Comparison of ENCODE assay signal across 9 mouse cellular contexts in the genomic region with DNA sequence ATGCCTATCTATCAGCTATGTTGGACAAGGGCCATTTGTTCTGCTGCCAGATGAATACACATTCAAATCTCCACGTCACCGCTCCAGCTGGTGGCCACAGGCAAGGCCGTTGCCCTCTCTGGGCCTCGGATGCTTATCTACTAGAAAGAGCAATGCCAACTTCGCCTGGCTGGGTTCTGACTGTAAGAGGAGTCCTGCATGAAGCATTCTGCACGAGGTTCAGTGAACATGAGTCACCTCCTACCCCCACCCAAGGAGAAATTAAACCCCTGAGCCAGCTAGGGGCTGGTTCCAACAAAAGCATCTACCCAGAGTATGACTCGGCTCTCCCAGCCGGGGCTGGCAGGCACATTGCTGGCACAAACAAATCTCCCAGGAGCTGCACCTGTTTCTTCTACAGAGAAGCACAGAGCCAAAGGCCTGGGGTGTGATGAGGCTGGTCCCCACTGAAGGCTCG. TPM values are rescaled to one million over a fixed set of nuclear protein-coding genes. Genes with fewer than 3 reads are reported as not detected.
DNase-seq lines count a peak whose midpoint lies in the region; ATAC-seq and TF ChIP-seq lines count a peak whose summit lies in the region.
"Had no signal": no experiment of that assay in that cellular context is flagged by ENCODE, and none has a peak within 500 bp of the region (broad histone marks: within the 10 kb centered on the region; RNA-seq: fewer than 3 reads in every experiment).

No protein-coding gene starts in this region.

- H3K27ac ChIP-seq in limb, embryonic 15.5 days, result no peak overlapping the region
- no peak overlapping the region for H3K27ac ChIP-seq in limb, embryonic 10.5 days
- no peak overlapping the region; the same call in 1 of the 2 replicates for H3K27ac ChIP-seq in kidney, embryonic 14.5 days (ENCODE audit: low read depth, low read length)
- H3K27ac ChIP-seq in thymus, adult 2 months (ENCODE audit: control insufficient read depth, insufficient read depth, low read length), result no peak overlapping the region
- H3K27ac ChIP-seq in liver, embryonic 12.5 days, result no peak overlapping the region
- H3K27ac ChIP-seq: limb, embryonic 12.5 days had no signal

- H3K27me3 ChIP-seq in limb, embryonic 15.5 days, result no peaks in the 10 kb centered on the region
- peaks cover 5% of the 10 kb centered on the region for H3K27me3 ChIP-seq in limb, embryonic 10.5 days (ENCODE audit: low read depth, poor library complexity, severe bottlenecking)
- no peaks in the 10 kb centered on the region for H3K27me3 ChIP-seq in Patski
- no peaks in the 10 kb centered on the region for H3K27me3 ChIP-seq in kidney, embryonic 14.5 days (ENCODE audit: control insufficient read depth, insufficient read depth, low read length)
- H3K27me3 ChIP-seq in thymus, adult 2 months (ENCODE audit: control insufficient read depth, insufficient read depth, low read length), result no peaks in the 10 kb centered on the region
- no peaks in the 10 kb centered on the region for H3K27me3 ChIP-seq in liver, embryonic 12.5 days (replicated peaks)
- H3K27me3 ChIP-seq: limb, embryonic 12.5 days had no signal

- H3K9me3 ChIP-seq in limb, embryonic 15.5 days, result no peaks in the 10 kb centered on the region
- no peaks in the 10 kb centered on the region for H3K9me3 ChIP-seq in limb, embryonic 10.5 days (replicated peaks)
- H3K9me3 ChIP-seq in kidney, embryonic 14.5 days (ENCODE audit: control insufficient read depth, low read length), result no peaks in the 10 kb centered on the region
- no peaks in the 10 kb centered on the region for H3K9me3 ChIP-seq in liver, embryonic 12.5 days (replicated peaks)
- H3K9me3 ChIP-seq: limb, embryonic 12.5 days had no signal

- in situ Hi-C loops in Patski (cut with MboI; ENCODE audit: low pct_unique_long_range_greater_than_20kb), result loop anchor here (5.0 kb wide), 1 partner anchor 50 kb away; no protein-coding TSS in a partner anchor

- H3K9ac ChIP-seq in limb, embryonic 15.5 days, result no peak overlapping the region
- H3K9ac ChIP-seq in kidney, embryonic 14.5 days (ENCODE audit: low read depth, low read length), result no peak overlapping the region
- H3K9ac ChIP-seq in liver, embryonic 12.5 days, result no peak overlapping the region
- H3K9ac ChIP-seq: limb, embryonic 12.5 days had no signal

- TF ChIP-seq POLR2A in thymus, adult 2 months (IDR thresholded peaks at IDR 0.05; ENCODE audit: control insufficient read depth, extremely low read depth, insufficient read depth, low read length, poor library complexity), result no peak

- no peak overlapping the region for H3K4me3 ChIP-seq in limb, embryonic 15.5 days
- H3K4me3 ChIP-seq in limb, embryonic 10.5 days, result no peak overlapping the region
- no peak overlapping the region for H3K4me3 ChIP-seq in kidney, embryonic 14.5 days (ENCODE audit: low read length)
- H3K4me3 ChIP-seq in thymus, adult 2 months (ENCODE audit: control insufficient read depth, insufficient read depth, low read length), result no peak overlapping the region
- H3K4me3 ChIP-seq in liver, embryonic 12.5 days, result no peak overlapping the region
- H3K4me3 ChIP-seq: limb, embryonic 12.5 days had no signal

- CTCF ChIA-PET in Patski (lab: Charles Lee), result interaction anchor here (1.7 kb wide), 1 partner anchor 16 kb away, joined by 3 read pairs; no protein-coding TSS in a partner anchor

- 63% methylated on average over 9 of the region's 9 CpGs for WGBS in limb, embryonic 15.5 days
- WGBS in limb, embryonic 10.5 days, result 77% methylated on average over 9 of the region's 9 CpGs
- WGBS in kidney, embryonic 14.5 days, result 45% methylated on average over 9 of the region's 9 CpGs
- 67% methylated on average over 9 of the region's 9 CpGs for WGBS in thymus, adult 2 months
- WGBS in liver, embryonic 12.5 days (ENCODE audit: insufficient replicate concordance), result 61% methylated on average over 9 of the region's 9 CpGs

- DNase-seq in limb, embryonic 10.5 days (ENCODE audit: low spot score), result no peak
- peak; percentile 85 for DNase-seq in Patski (ENCODE audit: low read depth, low spot score)
- peak; percentile 93 for DNase-seq in cerebellum, adult 9-10 months
- peak; percentile 40 for DNase-seq in left cerebral cortex, postnatal 4 days
- DNase-seq in thymus, adult 2 months, result no peak

- peak; percentile 57; the same call in 1 of the 2 replicates for ATAC-seq in limb, embryonic 15.5 days (ENCODE audit: insufficient number of reproducible peaks, low FRiP score, low TSS enrichment, low read depth)
- peak; percentile 72 for ATAC-seq in Patski
- ATAC-seq in kidney, embryonic 14.5 days (ENCODE audit: low FRiP score, low TSS enrichment), result peak; percentile 18; the same call in 1 of the 2 replicates
- ATAC-seq in liver, embryonic 12.5 days, result no peak

- peaks cover 12% of the 10 kb centered on the region; the same call in 1 of the 2 replicates for H3K4me1 ChIP-seq in limb, embryonic 15.5 days
- H3K4me1 ChIP-seq in limb, embryonic 10.5 days, result peaks cover 12% of the 10 kb centered on the region
- peaks cover 19% of the 10 kb centered on the region; the same call in 1 of the 2 replicates for H3K4me1 ChIP-seq in kidney, embryonic 14.5 days (ENCODE audit: control insufficient read depth, insufficient read depth, low read length)
- no peaks in the 10 kb centered on the region for H3K4me1 ChIP-seq in thymus, adult 2 months (replicated peaks; ENCODE audit: control insufficient read depth, insufficient read depth, low read length)
- H3K4me1 ChIP-seq in liver, embryonic 12.5 days, result peaks cover 27% of the 10 kb centered on the region

- TF ChIP-seq CTCF in Patski (IDR thresholded peaks at IDR 0.05), result no peak
- TF ChIP-seq CTCF in thymus, adult 2 months (IDR thresholded peaks at IDR 0.05; ENCODE audit: borderline replicate concordance, control insufficient read depth, extremely low read depth, insufficient read depth, low read length, poor library complexity), result no peak

- H3K4me2 ChIP-seq in limb, embryonic 15.5 days, result no peak overlapping the region
- H3K4me2 ChIP-seq in kidney, embryonic 14.5 days (replicated peaks; ENCODE audit: low read depth, low read length), result no peak overlapping the region
- H3K4me2 ChIP-seq in liver, embryonic 12.5 days, result no peak overlapping the region
- H3K4me2 ChIP-seq: limb, embryonic 12.5 days had no signal

- intact Hi-C loops in left cerebral cortex, postnatal 4 days (cut with DNase I), result loop anchor here (10.0 kb wide), 1 partner anchor 212 kb away; no protein-coding TSS in a partner anchor

- POLR2A ChIA-PET in Patski (lab: Charles Lee), result interaction anchor here (0.6 to 1.1 kb wide), 2 partner anchors 44 to 94 kb away, joined by 3 read pairs; no protein-coding TSS in a partner anchor

- H3K36me3 ChIP-seq in limb, embryonic 15.5 days, result no peaks in the 10 kb centered on the region
- no peaks in the 10 kb centered on the region for H3K36me3 ChIP-seq in limb, embryonic 10.5 days
- no peaks in the 10 kb centered on the region for H3K36me3 ChIP-seq in kidney, embryonic 14.5 days (ENCODE audit: control insufficient read depth, insufficient read depth, low read length)
- H3K36me3 ChIP-seq in thymus, adult 2 months (ENCODE audit: control insufficient read depth, insufficient read depth, low read length), result no peaks in the 10 kb centered on the region
- H3K36me3 ChIP-seq in liver, embryonic 12.5 days, result no peaks in the 10 kb centered on the region
- H3K36me3 ChIP-seq: limb, embryonic 12.5 days had no signal

RNA-seq across cellular contexts. Expression of a gene that starts 38.3 kb away (rescaled TPM):
- 16.3 and 17.2 TPM in 2 replicates for polyA plus RNA-seq in limb, embryonic 15.5 days (2015; fragmentation: Nextera tagmentation; extraction: Ambion mirVana)
- polyA plus RNA-seq in limb, embryonic 10.5 days (2016; fragmentation: Nextera tagmentation; extraction: Ambion mirVana), result 15.1 and 18.5 TPM in 2 replicates
- polyA plus RNA-seq in Patski (2021), result 22.6 TPM
- 31.4 and 36.0 TPM in 2 replicates for polyA plus RNA-seq in kidney, embryonic 14.5 days (2014; fragmentation: Nextera tagmentation; extraction: Ambion mirVana)
- 1 to 10 TPM; 5.1 to 6.0 TPM for total RNA-seq in left cerebral cortex, postnatal 4 days (2021)
- 12.7 and 13.7 TPM in 2 replicates for polyA plus RNA-seq in thymus, adult 2 months (2012; rRNA removed)
- polyA plus RNA-seq in liver, embryonic 12.5 days (2016; fragmentation: Nextera tagmentation; extraction: Ambion mirVana), result 8.9 and 11.6 TPM in 2 replicates

RNA-seq across cellular contexts. Expression of a gene that starts 49.0 kb away (rescaled TPM):
- 16.6 and 20.1 TPM in 2 replicates for polyA plus RNA-seq in limb, embryonic 15.5 days (2015; fragmentation: Nextera tagmentation; extraction: Ambion mirVana)
- 9.0 and 12.6 TPM in 2 replicates for polyA plus RNA-seq in limb, embryonic 10.5 days (2016; fragmentation: Nextera tagmentation; extraction: Ambion mirVana)
- polyA plus RNA-seq in Patski (2021), result 13.2 TPM
- 3.8 and 9.8 TPM in 2 replicates for polyA plus RNA-seq in kidney, embryonic 14.5 days (2014; fragmentation: Nextera tagmentation; extraction: Ambion mirVana)
- total RNA-seq in left cerebral cortex, postnatal 4 days (2021), result 10 to 100 TPM; 77.9 to 92.9 TPM
- polyA plus RNA-seq in thymus, adult 2 months (2012; rRNA removed), result 2.3 and 4.0 TPM in 2 replicates
- 0.63 and 1.1 TPM in 2 replicates for polyA plus RNA-seq in liver, embryonic 12.5 days (2016; fragmentation: Nextera tagmentation; extraction: Ambion mirVana)

RNA-seq across cellular contexts. Expression of a gene that starts 59.5 kb away (rescaled TPM):
- polyA plus RNA-seq in limb, embryonic 15.5 days (2015; fragmentation: Nextera tagmentation; extraction: Ambion mirVana), result not detected in 2 replicates
- polyA plus RNA-seq in limb, embryonic 10.5 days (2016; fragmentation: Nextera tagmentation; extraction: Ambion mirVana), result not detected in 2 replicates
- 0.08 TPM for polyA plus RNA-seq in Patski (2021)
- not detected in 2 replicates for polyA plus RNA-seq in kidney, embryonic 14.5 days (2014; fragmentation: Nextera tagmentation; extraction: Ambion mirVana)
- not detected for total RNA-seq in left cerebral cortex, postnatal 4 days (2021)
- polyA plus RNA-seq in thymus, adult 2 months (2012; rRNA removed), result 0.19 and 0.38 TPM in 2 replicates
- not detected in 2 replicates for polyA plus RNA-seq in liver, embryonic 12.5 days (2016; fragmentation: Nextera tagmentation; extraction: Ambion mirVana)
- polyA plus RNA-seq: limb, embryonic 12.5 days had no signal

RNA-seq across cellular contexts. Expression of a gene that starts 59.8 kb away (rescaled TPM):
- not detected in 2 replicates for polyA plus RNA-seq in limb, embryonic 15.5 days (2015; fragmentation: Nextera tagmentation; extraction: Ambion mirVana)
- polyA plus RNA-seq in limb, embryonic 10.5 days (2016; fragmentation: Nextera tagmentation; extraction: Ambion mirVana), result not detected in 2 replicates
- not detected for polyA plus RNA-seq in Patski (2021)
- 0.27 TPM in 1 of 2 replicates, not detected in the other for polyA plus RNA-seq in kidney, embryonic 14.5 days (2014; fragmentation: Nextera tagmentation; extraction: Ambion mirVana)
- not detected for total RNA-seq in left cerebral cortex, postnatal 4 days (2021)
- polyA plus RNA-seq in thymus, adult 2 months (2012; rRNA removed), result 0.20 and 0.22 TPM in 2 replicates
- polyA plus RNA-seq in liver, embryonic 12.5 days (2016; fragmentation: Nextera tagmentation; extraction: Ambion mirVana), result not detected in 2 replicates
- polyA plus RNA-seq: limb, embryonic 12.5 days had no signal

Comparison
In these comparisons a context has a peak if more than half of its experiments do, and no peak if none do; other contexts are left out.
1. DNase-seq: peak in Patski (single experiment), cerebellum, adult 9-10 months (single experiment) and left cerebral cortex, postnatal 4 days (single experiment); none in limb, embryonic 10.5 days (single experiment) and thymus, adult 2 months (single experiment).